Mouse (Mus musculus) cerebellum, postnatal 14 days (tissue): ENCODE measurements around the gene Aox3.
A peak's percentile ranks its signal among the peaks of the same experiment; 100 is the strongest.

Experiments
- DNase-seq, 2 experiments: peaks; one replicate each; pipeline ENCODE4 v3.0.0; 2021; ENCODE audit warnings: mixed read lengths in 2 of 2

Aox3 gene

DNA sequence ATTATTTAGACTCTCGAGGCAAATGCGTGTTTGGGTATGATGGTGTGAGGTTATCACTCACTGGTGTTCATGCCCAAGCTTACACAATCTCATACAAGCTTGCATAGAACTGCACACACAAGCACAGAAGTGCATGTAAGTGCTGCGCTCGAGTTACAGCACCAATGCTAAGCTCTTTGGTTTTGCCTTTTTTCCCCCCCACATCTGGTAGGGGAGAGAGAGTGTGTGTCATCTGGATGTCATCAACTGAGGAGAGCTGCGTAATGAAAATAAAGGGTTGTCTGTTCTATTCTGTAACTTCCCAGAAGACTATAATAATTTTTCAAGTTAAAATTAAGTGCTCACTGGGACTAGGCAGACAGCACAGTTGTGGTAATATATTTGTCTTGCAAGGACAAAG, 100.9 kb downstream of the Aox3 start:
- no peak for DNase-seq

DNA sequence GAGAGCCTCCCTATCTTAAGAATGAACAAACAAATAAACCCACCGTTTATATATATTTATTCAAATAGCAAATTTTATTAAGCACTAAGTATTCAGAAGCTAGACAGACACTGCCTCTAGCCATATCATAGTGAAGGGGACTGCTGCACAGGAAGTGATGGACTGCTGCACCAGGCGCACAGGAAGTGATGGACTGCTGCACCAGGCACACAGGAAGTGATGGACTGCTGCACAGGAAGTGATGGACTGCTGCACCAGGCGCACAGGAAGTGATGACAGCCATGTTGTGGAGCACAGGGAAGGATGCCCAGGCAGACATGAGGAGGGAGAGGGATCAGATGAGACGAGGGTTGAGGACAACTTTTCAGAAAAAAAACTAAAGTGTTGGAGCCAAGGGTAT, 102.4 kb downstream of the Aox3 start:
- DNase-seq = no peak

GRCm38 (mm10) chr1:58215956-58216532, 103.1 kb downstream of the Aox3 start:
- no peak for DNase-seq

DNA sequence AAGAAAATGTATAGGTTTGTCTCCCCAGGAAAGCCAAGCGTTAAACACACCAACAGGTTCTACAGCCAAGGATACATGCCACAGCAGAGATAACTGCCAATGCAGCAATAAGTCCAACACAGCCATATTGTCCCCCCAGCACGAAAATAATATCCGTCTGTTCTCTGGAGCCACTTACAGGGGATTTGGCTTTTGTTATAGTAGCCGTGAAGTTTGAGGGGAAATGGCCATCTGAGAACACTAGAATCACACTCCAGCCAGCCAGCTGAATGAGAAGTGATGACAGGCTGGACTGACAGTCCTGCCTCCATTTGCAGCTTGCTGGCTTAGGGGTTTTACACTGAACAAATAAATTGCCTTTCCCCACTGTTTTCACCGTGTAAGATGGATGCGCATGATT, 108.1 kb downstream of the Aox3 start:
- peak in 1 of 2 experiments; percentile 58 for DNase-seq

GRCm38 (mm10) chr1:58221879-58222278, 108.9 kb downstream of the Aox3 start:
- DNase-seq = peak; percentile 50 to 65

DNA sequence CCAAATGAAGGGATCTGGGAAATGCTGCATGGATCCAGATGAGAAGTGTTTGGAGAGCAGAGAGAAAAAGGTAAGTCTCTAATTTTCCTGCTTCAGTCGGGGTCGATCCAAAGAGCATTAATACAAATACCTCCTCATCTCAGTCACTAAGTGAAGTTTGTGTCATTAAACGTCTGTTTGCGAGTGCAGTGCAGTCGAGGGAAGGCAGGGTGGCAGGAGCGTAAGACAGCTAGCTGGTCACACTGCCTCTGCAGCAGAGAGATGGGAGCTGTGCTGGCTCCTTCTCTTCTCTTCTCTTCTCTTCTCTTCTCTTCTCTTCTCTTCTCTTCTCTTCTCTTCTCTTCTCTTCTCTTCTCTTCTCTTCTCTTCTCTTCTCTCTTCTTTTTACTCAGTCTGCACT, 115.2 kb downstream of the Aox3 start:
- no peak for DNase-seq

- no peak for DNase-seq
Observed at GRCm38 (mm10) chr1:58228916-58229315, 116.0 kb downstream of the Aox3 start.

GRCm38 (mm10) chr1:58229774-58230173, 116.8 kb downstream of the Aox3 start:
- no peak for DNase-seq

- no peak for DNase-seq
Observed at GRCm38 (mm10) chr1:58230542-58230941, 117.6 kb downstream of the Aox3 start.

DNA sequence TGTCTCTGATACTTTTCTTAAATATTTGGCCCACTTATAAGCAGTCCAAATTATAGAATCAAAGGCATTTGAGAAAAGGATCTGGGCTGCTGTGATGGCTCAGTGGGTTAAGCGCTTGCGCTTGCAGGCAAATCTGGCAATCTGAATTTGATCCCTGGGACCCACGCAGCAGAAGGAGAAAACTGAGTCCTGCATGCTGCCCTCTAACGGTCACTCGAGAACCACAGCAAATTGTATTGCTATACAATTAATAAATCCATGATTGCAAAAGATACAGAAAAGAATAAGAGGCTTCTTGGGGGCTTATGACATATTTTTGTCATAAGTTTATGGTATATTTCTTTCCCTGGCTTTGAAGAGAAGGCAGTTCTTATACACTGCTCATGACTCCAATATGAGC, 122.5 kb downstream of the Aox3 start:
- no peak for DNase-seq

DNA sequence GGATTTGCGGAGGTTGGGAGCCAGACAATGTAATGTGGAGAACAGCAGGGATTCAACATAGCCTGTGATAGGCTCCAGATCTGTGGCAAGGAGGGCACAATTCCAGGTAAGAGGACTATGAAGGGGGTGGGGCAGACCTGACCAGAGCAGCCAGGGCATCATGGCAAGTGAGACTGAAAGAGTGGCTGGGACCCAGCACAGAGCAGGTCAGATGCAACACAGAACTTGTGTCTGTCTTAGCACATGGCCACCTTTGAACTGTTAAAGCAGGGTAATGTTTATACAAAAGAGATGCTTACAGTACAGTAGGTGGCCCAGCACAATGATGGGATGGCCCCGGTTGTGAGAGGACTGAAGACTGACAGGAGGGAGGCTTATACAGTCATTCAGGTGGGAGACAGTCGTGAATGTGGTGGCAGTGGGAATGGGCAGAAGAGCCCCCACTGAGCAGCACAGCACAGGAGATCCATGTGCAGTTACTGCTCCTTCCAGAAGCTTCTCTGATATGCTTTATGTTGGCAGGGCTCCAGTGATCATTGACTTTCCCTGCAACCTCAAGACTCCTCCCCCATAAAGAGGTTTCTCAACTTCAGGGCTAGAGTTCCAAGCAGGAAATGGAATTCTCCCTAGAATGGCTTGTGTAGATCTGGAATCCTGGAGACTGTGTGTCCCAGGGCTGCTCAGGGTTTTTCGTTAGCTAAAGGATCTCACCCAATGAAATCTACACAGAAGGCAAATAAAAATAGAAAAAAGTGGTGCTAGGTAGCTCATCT, 124.8 kb downstream of the Aox3 start:
- DNase-seq = no peak

GRCm38 (mm10) chr1:58238440-58238839, 125.5 kb downstream of the Aox3 start:
- DNase-seq = no peak

GRCm38 (mm10) chr1:58238961-58239360, 126.0 kb downstream of the Aox3 start:
- DNase-seq = no peak

DNA sequence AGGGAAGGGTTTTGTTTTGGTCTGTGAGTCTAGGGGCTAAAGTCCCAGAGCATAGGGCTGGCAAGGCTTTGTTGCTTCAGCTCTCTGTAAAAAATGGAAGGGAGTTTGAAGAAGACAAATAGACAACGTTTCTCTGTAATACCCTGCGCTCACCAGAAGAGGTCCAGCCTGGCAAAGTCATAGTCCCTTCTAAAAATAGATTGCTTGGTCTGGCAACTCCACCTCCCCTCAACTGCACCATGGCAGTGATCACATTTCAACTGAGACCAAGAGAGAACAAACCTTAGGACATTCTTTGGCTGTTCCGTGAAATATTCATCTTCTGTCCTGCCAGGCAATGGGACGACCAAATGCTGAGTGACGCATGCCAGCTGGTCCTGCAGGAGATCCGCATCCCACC, 127.4 kb downstream of the Aox3 start:
- peak; percentile 27 to 47 for DNase-seq

DNA sequence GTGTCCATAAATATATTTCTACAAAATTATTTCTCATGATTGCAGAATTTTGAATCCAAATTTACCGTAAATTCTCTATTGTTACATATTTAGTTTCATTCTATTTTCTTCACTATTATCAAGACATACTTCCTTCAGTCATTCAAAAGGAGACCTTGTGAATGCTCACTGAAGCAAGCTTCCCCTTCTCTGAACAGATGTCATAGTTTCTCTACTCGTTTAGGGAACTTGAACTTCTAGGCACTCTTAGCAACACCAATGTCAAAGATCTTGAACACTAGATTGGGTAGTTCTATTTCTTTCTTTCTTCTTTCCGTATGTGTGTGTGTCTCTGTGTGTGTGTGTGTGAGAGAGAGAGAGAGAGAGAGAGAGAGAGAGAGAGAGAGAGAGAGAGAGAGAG, 131.6 kb downstream of the Aox3 start:
- DNase-seq = no peak

DNA sequence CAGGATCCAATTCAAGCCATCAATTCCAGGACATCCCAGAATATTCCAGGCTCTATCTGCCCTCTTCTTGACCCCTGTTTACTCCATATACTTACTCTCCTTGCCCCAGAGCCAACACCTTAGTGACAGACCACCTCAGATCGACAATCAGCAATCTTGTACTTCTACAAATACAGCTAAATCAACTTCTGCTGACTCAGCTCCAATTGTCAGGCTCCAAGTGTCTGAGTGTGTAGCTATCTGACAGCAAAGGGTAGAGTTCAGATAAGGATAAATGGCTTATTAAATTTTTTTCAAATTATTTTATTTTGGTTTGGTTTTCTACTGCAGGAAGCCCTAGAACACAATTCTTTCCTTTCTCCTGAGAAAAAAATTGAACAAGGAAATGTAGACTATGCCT, 135.6 kb downstream of the Aox3 start:
- DNase-seq = no peak
